11 mouse cellular contexts compared by ENCODE assay signal in genomic region chr2:74974595-74975325, GRCm38 (mm10).
DNase-seq lines count a peak whose midpoint lies in the region; ATAC-seq lines count a peak whose summit lies in the region.
"Had no signal": no experiment of that assay in that cellular context is flagged by ENCODE, and none has a peak within 500 bp of the region (broad histone marks: within the 10 kb centered on the region; RNA-seq: fewer than 3 reads in every experiment).

No protein-coding gene starts in this region.

- no peak overlapping the region for H3K4me3 ChIP-seq in forebrain, embryonic 16.5 days (replicated peaks; ENCODE audit: low read length)
- H3K4me3 ChIP-seq in midbrain, embryonic 13.5 days (replicated peaks), result no peak overlapping the region
- H3K4me3 ChIP-seq in liver, embryonic 11.5 days (ENCODE audit: low read depth, low read length), result no peak overlapping the region
- H3K4me3 ChIP-seq: liver, embryonic 15.5 days had no signal

- DNase-seq in embryo, embryonic 10 days (ENCODE audit: low spot score), result peak; percentile 30
- no peak for DNase-seq in embryo, embryonic 11 days
- peak; percentile 23 for DNase-seq in kidney, adult 11 months
- no peak for DNase-seq in kidney, adult 18-20 months
- no peak for DNase-seq in liver, embryonic 11.5 days (ENCODE audit: low spot score)
- DNase-seq in left cerebral cortex, adult 9 months (ENCODE audit: low spot score in 2 of 2), result no peak
- DNase-seq: B cell, adult 2 months had no signal

- H3K9me3 ChIP-seq in forebrain, embryonic 16.5 days (ENCODE audit: control insufficient read depth, low read length), result no peaks in the 10 kb centered on the region
- H3K9me3 ChIP-seq in midbrain, embryonic 13.5 days, result no peaks in the 10 kb centered on the region
- H3K9me3 ChIP-seq in liver, embryonic 11.5 days (ENCODE audit: control insufficient read depth, low read length), result no peaks in the 10 kb centered on the region
- H3K9me3 ChIP-seq: liver, embryonic 15.5 days had no signal

- WGBS in forebrain, embryonic 16.5 days, result 64% methylated on average over 16 of the region's 16 CpGs
- WGBS in midbrain, embryonic 13.5 days, result 67% methylated on average over 16 of the region's 16 CpGs
- 63% methylated on average over 16 of the region's 16 CpGs for WGBS in liver, embryonic 11.5 days

- no peak overlapping the region for H3K9ac ChIP-seq in forebrain, embryonic 16.5 days (replicated peaks; ENCODE audit: low read depth, low read length)
- H3K9ac ChIP-seq in midbrain, embryonic 13.5 days (replicated peaks), result no peak overlapping the region
- H3K9ac ChIP-seq in liver, embryonic 11.5 days (ENCODE audit: low read depth, low read length), result no peak overlapping the region
- H3K9ac ChIP-seq: liver, embryonic 15.5 days had no signal

- 0 out of 2 replicates have a peak, but pooled peaks cover 2% of the 10 kb centered on the region for H3K4me1 ChIP-seq in forebrain, embryonic 16.5 days (replicated peaks; ENCODE audit: control insufficient read depth, insufficient read depth, low read length)
- no peaks in the 10 kb centered on the region for H3K4me1 ChIP-seq in midbrain, embryonic 13.5 days (replicated peaks)
- no peaks in the 10 kb centered on the region for H3K4me1 ChIP-seq in liver, embryonic 11.5 days (replicated peaks; ENCODE audit: control insufficient read depth, insufficient read depth, low read length)
- H3K4me1 ChIP-seq: liver, embryonic 15.5 days had no signal

- ATAC-seq in forebrain, embryonic 16.5 days, result peak; percentile 66
- no peak for ATAC-seq in midbrain, embryonic 13.5 days
- no peak for ATAC-seq in liver, embryonic 11.5 days (replicated peaks; ENCODE audit: low FRiP score)
- ATAC-seq: inflammation-experienced regulatory T-cells, adult 6 months had no signal

- no peak overlapping the region for H3K27ac ChIP-seq in forebrain, embryonic 16.5 days (ENCODE audit: low read length)
- peak overlapping the region; percentile 62 for H3K27ac ChIP-seq in midbrain, embryonic 13.5 days
- no peak overlapping the region for H3K27ac ChIP-seq in liver, embryonic 11.5 days (ENCODE audit: low read depth, low read length)
- H3K27ac ChIP-seq: liver, embryonic 15.5 days had no signal

- H3K27me3 ChIP-seq in forebrain, embryonic 16.5 days (replicated peaks; ENCODE audit: control insufficient read depth, insufficient read depth, low read length), result no peaks in the 10 kb centered on the region
- H3K27me3 ChIP-seq in midbrain, embryonic 13.5 days, result no peaks in the 10 kb centered on the region
- H3K27me3 ChIP-seq in liver, embryonic 11.5 days (replicated peaks; ENCODE audit: control insufficient read depth, insufficient read depth, low read length), result no peaks in the 10 kb centered on the region

- 0 out of 2 replicates have a peak overlapping the region, but pooled peaks have one; percentile 9 for H3K4me2 ChIP-seq in forebrain, embryonic 16.5 days (ENCODE audit: low read length)
- H3K4me2 ChIP-seq in midbrain, embryonic 13.5 days (replicated peaks), result 0 out of 2 replicates have a peak overlapping the region, but pooled peaks have one; percentile 24
- no peak overlapping the region for H3K4me2 ChIP-seq in liver, embryonic 11.5 days
- H3K4me2 ChIP-seq: liver, embryonic 15.5 days had no signal

- H3K36me3 ChIP-seq in forebrain, embryonic 16.5 days (ENCODE audit: control insufficient read depth, insufficient read depth), result no peaks in the 10 kb centered on the region
- no peaks in the 10 kb centered on the region for H3K36me3 ChIP-seq in midbrain, embryonic 13.5 days
- no peaks in the 10 kb centered on the region for H3K36me3 ChIP-seq in liver, embryonic 11.5 days (ENCODE audit: control insufficient read depth, insufficient read depth, low read length)
- H3K36me3 ChIP-seq: liver, embryonic 15.5 days had no signal

Comparison
In these comparisons a context has a peak if more than half of its experiments do, and no peak if none do; other contexts are left out.
1. DNase-seq: peak in embryo, embryonic 10 days (single experiment) and kidney, adult 11 months (single experiment); none in embryo, embryonic 11 days (single experiment), kidney, adult 18-20 months (single experiment), liver, embryonic 11.5 days (single experiment) and left cerebral cortex, adult 9 months (0 of 2).